Mouse (Mus musculus): Measurements from ENCODE around the gene Slc1a2. TPM values are rescaled to one million over a fixed set of nuclear protein-coding genes. Genes with fewer than 3 reads are reported as not detected.

The Slc1a2 gene
- total and polyA plus RNA-seq, 2 experiments: 89.4 to 167 TPM

DNA sequence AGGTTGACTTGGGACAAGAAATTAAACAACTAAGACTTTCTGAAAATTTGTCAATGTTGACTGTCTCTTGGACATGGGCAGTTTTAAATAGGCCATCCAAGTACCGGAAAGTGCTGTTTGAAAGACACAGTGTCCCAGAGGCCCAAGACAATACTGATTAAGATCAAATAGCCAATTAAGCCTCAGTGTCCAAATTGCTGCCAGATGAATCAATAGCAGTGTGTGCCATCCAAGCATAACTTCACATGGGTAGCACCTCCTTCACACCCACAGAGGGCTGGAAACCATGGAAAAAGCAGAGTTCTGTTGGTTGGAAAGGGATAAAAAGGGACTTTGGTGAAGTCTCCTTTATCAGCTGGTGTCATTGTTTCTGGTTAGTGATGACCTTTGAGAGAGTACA, 33.9 kb upstream of the Slc1a2 start:
- DNase-seq (ENCODE audit: extremely low read depth, low read depth, low spot score): no peak

DNA sequence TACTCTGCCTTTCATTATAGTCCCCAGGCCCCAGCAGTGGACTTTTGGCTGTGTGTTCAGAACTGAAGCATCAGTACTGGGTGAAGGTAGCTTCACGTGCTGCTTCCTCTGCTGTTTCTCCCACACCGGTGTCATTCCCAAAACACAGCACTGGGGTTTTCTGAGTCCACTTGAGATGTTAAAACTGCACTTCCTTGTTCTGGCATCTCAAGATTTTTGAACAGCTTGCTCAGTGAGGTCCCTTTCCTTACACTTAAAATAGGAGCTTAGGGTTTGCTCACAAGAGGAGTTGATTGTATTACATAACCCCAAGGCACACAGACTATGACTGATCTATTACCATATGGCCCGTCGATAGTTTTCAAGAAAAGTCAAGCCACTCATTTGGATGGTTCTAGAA, 26.1 kb upstream of the Slc1a2 start:
- 91% methylated on average over 4 of the region's 4 CpGs for WGBS
- no peak for TF ChIP-seq CTCF (IDR thresholded peaks at IDR 0.05; ENCODE audit: low read depth, low read length)
- no peak for TF ChIP-seq POLR2A (IDR thresholded peaks at IDR 0.05; ENCODE audit: extremely low read depth, insufficient read depth, low read length)
- no peak overlapping the region for H3K27ac ChIP-seq (replicated peaks; ENCODE audit: insufficient read depth, low read depth, low read length)

More for the DNA sequence above, 33.9 kb upstream of the Slc1a2 start:
- no peak for TF ChIP-seq POLR2A (IDR thresholded peaks at IDR 0.05; ENCODE audit: extremely low read depth, insufficient read depth, low read length)
- TF ChIP-seq CTCF (IDR thresholded peaks at IDR 0.05; ENCODE audit: low read depth, low read length): no peak
- Histone ChIP-seq H3K27ac (replicated peaks; ENCODE audit: insufficient read depth, low read depth, low read length) (no peak overlapping the region), H3K27me3 (ENCODE audit: control insufficient read depth, insufficient read depth, low read length) (no peaks in the 10 kb centered on the region), H3K4me1 (ENCODE audit: control insufficient read depth, insufficient read depth, low read length) (no peaks in the 10 kb centered on the region), H3K36me3 (ENCODE audit: control insufficient read depth, insufficient read depth, low read length) (no peaks in the 10 kb centered on the region), H3K9ac (ENCODE audit: low read depth, low read length) (no peak overlapping the region), H3K79me2 (ENCODE audit: control insufficient read depth, insufficient read depth, low read length) (no peaks in the 10 kb centered on the region), H3K4me3 (ENCODE audit: insufficient read depth, low read depth, low read length) (no peak overlapping the region)
- 94% methylated on average over 1 of the region's 1 CpGs for WGBS

DNA sequence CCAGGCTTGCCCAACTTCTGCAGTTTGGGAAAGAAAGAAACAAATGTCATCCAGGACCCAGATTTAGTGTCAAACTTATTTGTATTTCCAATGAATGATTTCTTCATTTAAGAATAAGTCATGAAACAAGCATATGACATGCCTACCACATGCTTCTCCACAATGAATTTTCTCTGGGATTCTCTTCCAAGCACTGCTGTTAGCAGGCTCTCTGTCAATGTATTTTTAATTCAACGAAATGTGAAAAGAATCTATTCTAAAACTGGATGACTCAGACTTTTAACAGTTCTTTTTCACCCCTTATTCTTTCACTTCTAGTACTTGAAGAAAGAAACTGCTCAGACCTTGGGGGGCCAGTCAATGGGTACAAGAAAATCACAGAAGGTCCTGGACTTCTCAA, 24.4 kb upstream of the Slc1a2 start:
- H3K36me3 ChIP-seq (ENCODE audit: control insufficient read depth, insufficient read depth, low read length): no peaks in the 10 kb centered on the region
- H3K79me2 ChIP-seq (ENCODE audit: control insufficient read depth, insufficient read depth, low read length): no peaks in the 10 kb centered on the region
- WGBS: 88% methylated on average over 1 of the region's 1 CpGs
- no peak for DNase-seq (ENCODE audit: extremely low read depth, low read depth, low spot score)
- H3K4me1 ChIP-seq (ENCODE audit: control insufficient read depth, insufficient read depth, low read length): no peaks in the 10 kb centered on the region
- H3K27me3 ChIP-seq (ENCODE audit: control insufficient read depth, insufficient read depth, low read length): no peaks in the 10 kb centered on the region
- H3K9ac ChIP-seq (ENCODE audit: low read depth, low read length): no peak overlapping the region
- no peak overlapping the region for H3K27ac ChIP-seq (replicated peaks; ENCODE audit: insufficient read depth, low read depth, low read length)
- TF ChIP-seq POLR2A (IDR thresholded peaks at IDR 0.05; ENCODE audit: extremely low read depth, insufficient read depth, low read length) (no peak), CTCF (IDR thresholded peaks at IDR 0.05; ENCODE audit: low read depth, low read length) (no peak)
- no peak overlapping the region for H3K4me3 ChIP-seq (ENCODE audit: insufficient read depth, low read depth, low read length)

More for the DNA sequence above, 26.1 kb upstream of the Slc1a2 start:
- no peaks in the 10 kb centered on the region for H3K79me2 ChIP-seq (ENCODE audit: control insufficient read depth, insufficient read depth, low read length)
- no peaks in the 10 kb centered on the region for H3K27me3 ChIP-seq (ENCODE audit: control insufficient read depth, insufficient read depth, low read length)
- DNase-seq (ENCODE audit: extremely low read depth, low read depth, low spot score): no peak
- H3K4me1 ChIP-seq (ENCODE audit: control insufficient read depth, insufficient read depth, low read length): no peaks in the 10 kb centered on the region
- H3K36me3 ChIP-seq (ENCODE audit: control insufficient read depth, insufficient read depth, low read length): no peaks in the 10 kb centered on the region
- no peak overlapping the region for H3K4me3 ChIP-seq (ENCODE audit: insufficient read depth, low read depth, low read length)
- H3K9ac ChIP-seq (ENCODE audit: low read depth, low read length): no peak overlapping the region

GRCm38 (mm10) chr2:102635523-102636060, 22.9 kb upstream of the Slc1a2 start:
- DNase-seq (ENCODE audit: extremely low read depth, low read depth, low spot score): no peak
- Histone ChIP-seq H3K4me3 (ENCODE audit: insufficient read depth, low read depth, low read length) (no peak overlapping the region), H3K4me1 (ENCODE audit: control insufficient read depth, insufficient read depth, low read length) (no peaks in the 10 kb centered on the region), H3K79me2 (ENCODE audit: control insufficient read depth, insufficient read depth, low read length) (no peaks in the 10 kb centered on the region), H3K27ac (replicated peaks; ENCODE audit: insufficient read depth, low read depth, low read length) (no peak overlapping the region), H3K27me3 (ENCODE audit: control insufficient read depth, insufficient read depth, low read length) (no peaks in the 10 kb centered on the region), H3K36me3 (ENCODE audit: control insufficient read depth, insufficient read depth, low read length) (no peaks in the 10 kb centered on the region), H3K9ac (ENCODE audit: low read depth, low read length) (no peak overlapping the region)
- no peak for TF ChIP-seq POLR2A (IDR thresholded peaks at IDR 0.05; ENCODE audit: extremely low read depth, insufficient read depth, low read length)
- TF ChIP-seq CTCF (IDR thresholded peaks at IDR 0.05; ENCODE audit: low read depth, low read length): no peak
- WGBS: 89% methylated on average over 3 of the region's 3 CpGs

DNA sequence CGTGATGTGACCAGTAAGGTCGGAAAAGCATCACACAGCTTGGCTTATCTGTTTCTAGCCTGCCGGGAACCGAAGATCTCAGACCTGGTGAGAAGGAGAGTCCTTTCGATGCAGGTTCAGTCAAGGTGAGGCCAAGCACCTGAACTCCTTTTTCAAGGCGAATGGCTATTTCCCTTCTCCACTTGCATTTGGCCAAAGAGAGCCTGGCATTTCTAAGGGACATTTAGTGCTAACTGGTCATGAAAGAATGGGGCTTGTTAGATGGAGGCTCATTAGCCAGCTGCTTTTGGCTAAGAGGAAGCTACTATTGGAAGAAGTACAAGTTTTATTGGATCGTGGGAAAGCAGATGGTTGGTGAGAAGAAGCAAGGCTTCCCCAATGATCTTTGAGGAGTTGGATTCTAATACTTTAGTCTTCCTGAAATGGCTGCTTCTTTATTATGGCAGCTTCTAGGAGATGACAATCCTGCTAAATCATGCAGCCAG, 22.3 kb upstream of the Slc1a2 start:
- DNase-seq (ENCODE audit: extremely low read depth, low read depth, low spot score): no peak
- no peaks in the 10 kb centered on the region for H3K79me2 ChIP-seq (ENCODE audit: control insufficient read depth, insufficient read depth, low read length)
- no peak overlapping the region for H3K4me3 ChIP-seq (ENCODE audit: insufficient read depth, low read depth, low read length)
- H3K4me1 ChIP-seq (ENCODE audit: control insufficient read depth, insufficient read depth, low read length): no peaks in the 10 kb centered on the region
- no peaks in the 10 kb centered on the region for H3K27me3 ChIP-seq (ENCODE audit: control insufficient read depth, insufficient read depth, low read length)
- no peak overlapping the region for H3K9ac ChIP-seq (ENCODE audit: low read depth, low read length)
- no peaks in the 10 kb centered on the region for H3K36me3 ChIP-seq (ENCODE audit: control insufficient read depth, insufficient read depth, low read length)
- no peak overlapping the region for H3K27ac ChIP-seq (replicated peaks; ENCODE audit: insufficient read depth, low read depth, low read length)
- 90% methylated on average over 7 of the region's 7 CpGs for whole genome bisulfite sequencing
- TF ChIP-seq CTCF (IDR thresholded peaks at IDR 0.05; ENCODE audit: low read depth, low read length) (no peak), POLR2A (IDR thresholded peaks at IDR 0.05; ENCODE audit: extremely low read depth, insufficient read depth, low read length) (no peak)

GRCm38 (mm10) chr2:102638140-102638539, 20.3 kb upstream of the Slc1a2 start:
- TF ChIP-seq POLR2A (IDR thresholded peaks at IDR 0.05; ENCODE audit: extremely low read depth, insufficient read depth, low read length) (no peak), CTCF (IDR thresholded peaks at IDR 0.05; ENCODE audit: low read depth, low read length) (no peak)
- Histone ChIP-seq H3K27ac (replicated peaks; ENCODE audit: insufficient read depth, low read depth, low read length) (no peak overlapping the region), H3K4me3 (ENCODE audit: insufficient read depth, low read depth, low read length) (no peak overlapping the region), H3K9ac (ENCODE audit: low read depth, low read length) (no peak overlapping the region), H3K4me1 (ENCODE audit: control insufficient read depth, insufficient read depth, low read length) (no peaks in the 10 kb centered on the region), H3K36me3 (ENCODE audit: control insufficient read depth, insufficient read depth, low read length) (no peaks in the 10 kb centered on the region), H3K27me3 (ENCODE audit: control insufficient read depth, insufficient read depth, low read length) (no peaks in the 10 kb centered on the region), H3K79me2 (ENCODE audit: control insufficient read depth, insufficient read depth, low read length) (no peaks in the 10 kb centered on the region)
- peak; percentile 7 for DNase-seq (ENCODE audit: extremely low read depth, low read depth, low spot score)
- 70% methylated on average over 5 of the region's 5 CpGs for WGBS

Data from liver, adult 2 months (tissue).